Mouse (Mus musculus) spleen, postnatal 10 days (tissue): ENCODE measurements around the gene Haus6.
"Not testable (repeated sequence)": the region's sequence is repeated elsewhere in the genome, so short reads cannot be mapped to it uniquely, and the experiment has no call there.

Experiments
- DNase-seq, 2 experiments: peaks; one replicate each; pipeline ENCODE4 v3.0.0; 2021 to 2022; ENCODE audit warnings: low spot score in 2 of 2

Gene Haus6

GRCm38 (mm10) chr4:86611524-86612288 lies at the start of gene Haus6:
Gene Haus6 (minus strand): TSS chr4:86612055.
- peak; percentile 81 to 92 for DNase-seq

- DNase-seq = no peak
Observed at GRCm38 (mm10) chr4:86657176-86657575, 45.3 kb upstream of the Haus6 start.

DNA sequence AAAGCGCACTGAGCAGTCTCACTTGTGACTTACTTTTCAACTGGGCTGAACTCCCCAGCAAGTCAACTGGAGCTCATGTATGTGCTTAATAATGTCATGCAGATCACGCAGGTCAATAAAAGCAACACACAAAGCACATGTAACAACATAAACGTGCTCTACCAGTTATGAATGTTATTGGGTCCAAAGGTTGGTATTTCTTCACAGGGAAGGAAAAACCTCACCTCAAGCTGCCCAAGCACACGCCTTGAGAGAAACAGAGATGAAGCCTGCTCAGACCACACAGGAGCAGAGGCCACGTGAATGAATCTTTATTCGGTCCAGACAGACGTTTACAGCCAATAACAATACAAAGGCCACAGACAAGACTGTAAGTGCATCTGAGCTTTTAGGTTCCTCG lies 44.6 kb upstream of the Haus6 start:
- DNase-seq = not testable (repeated sequence)

GRCm38 (mm10) chr4:86651686-86652384 lies 40.0 kb upstream of the Haus6 start:
- no peak for DNase-seq

DNA sequence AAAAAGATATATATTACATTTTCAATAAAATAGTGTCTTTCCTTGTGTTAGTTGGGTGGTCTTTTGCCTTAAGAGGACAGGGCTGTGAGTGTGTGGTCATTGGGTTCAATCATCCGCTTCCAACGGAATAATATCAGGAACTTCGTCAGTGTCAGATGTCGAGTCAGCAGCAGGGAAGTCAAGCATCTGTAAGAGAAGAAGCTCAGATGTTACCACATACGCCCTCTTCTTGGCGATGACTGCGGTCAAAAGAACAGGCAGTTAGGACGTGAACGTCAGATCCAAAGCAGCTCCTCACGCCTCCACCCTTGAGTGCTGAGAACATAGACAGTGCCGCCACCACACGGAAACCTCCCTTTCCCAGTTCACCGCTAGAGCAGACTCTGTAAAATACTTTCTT lies 36.5 kb upstream of the Haus6 start:
- DNase-seq = not testable (repeated sequence)

- not testable (repeated sequence) for DNase-seq
Observed at GRCm38 (mm10) chr4:86637561-86637960, 25.7 kb upstream of the Haus6 start.

DNA sequence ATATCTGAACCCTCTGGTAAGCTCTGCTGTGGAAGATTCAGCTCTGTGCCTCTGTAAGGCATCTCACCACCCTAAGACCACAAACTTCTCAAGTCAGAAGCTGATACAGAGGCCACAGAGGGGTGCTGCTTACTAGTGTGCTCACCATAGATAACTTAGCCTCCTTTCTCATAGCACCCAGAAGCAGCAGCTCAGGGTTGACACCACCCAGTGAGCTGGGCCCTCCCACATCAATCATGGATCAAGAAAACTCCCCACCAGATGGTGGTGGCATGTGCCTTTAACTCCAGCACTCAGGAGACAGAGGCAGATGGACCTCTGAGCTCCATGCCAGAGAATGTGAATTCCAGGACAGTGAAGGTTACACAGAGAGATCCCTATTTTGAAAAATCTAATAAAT lies 23.0 kb upstream of the Haus6 start:
- DNase-seq = not testable (repeated sequence)

DNA sequence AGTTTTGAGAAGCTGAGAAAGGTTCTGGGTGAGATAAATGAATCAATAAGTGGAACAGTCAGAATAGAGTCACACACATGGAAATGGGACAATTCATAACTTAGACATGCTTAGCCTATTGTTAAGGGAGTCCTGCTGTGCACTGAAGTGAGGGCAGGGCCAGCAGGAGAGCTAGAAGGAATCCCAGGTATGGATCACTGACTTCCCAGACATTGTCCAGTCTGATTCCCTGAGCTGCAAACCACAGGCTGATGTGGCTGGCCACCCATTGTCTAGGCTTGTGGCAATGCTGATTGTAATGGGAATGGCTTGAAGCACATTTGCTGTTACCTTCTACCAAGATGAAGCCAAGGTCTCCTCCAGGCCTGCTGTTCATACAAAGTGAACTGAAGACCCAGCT lies 22.5 kb upstream of the Haus6 start:
- DNase-seq = not testable (repeated sequence)

DNA sequence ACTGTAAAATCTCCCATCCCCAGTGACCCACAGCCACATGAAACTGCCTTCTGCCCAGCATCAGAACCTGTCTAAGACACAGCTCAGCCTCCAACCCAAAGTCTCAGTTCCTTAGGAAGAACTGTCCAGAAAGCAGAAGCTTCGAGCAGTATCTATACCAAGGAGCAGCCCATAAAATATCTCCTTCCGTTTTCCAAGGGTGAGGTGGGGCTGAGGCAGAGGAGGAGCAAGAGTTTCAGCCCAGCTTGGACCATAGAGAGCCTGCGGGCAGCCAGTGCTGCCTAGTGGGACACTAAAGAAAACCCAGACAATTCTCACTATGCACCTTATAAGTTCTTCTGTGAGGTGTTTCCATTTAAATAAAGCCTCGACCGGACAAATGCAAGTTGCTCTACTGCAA lies 20.7 kb upstream of the Haus6 start:
- not testable (repeated sequence) for DNase-seq

DNA sequence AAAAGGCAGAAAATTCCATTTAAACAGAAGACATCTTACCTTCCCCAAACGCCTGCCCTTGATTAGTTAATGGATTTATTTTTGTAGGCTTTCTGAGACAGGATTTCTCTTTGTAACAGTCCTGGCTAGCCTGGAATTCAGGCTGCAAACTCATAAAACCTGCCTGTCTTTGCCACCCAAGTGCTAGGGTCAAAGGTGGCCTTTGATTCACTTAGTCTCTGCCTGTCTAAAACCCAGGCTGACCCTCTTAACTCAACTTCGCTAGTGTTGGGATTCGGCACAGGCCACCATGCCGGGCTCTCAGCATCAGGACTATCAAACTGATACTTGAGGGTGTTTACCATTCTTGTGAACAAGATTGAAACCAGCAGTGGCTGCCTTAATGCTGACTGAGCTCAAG lies 20.0 kb upstream of the Haus6 start:
- no peak for DNase-seq

DNA sequence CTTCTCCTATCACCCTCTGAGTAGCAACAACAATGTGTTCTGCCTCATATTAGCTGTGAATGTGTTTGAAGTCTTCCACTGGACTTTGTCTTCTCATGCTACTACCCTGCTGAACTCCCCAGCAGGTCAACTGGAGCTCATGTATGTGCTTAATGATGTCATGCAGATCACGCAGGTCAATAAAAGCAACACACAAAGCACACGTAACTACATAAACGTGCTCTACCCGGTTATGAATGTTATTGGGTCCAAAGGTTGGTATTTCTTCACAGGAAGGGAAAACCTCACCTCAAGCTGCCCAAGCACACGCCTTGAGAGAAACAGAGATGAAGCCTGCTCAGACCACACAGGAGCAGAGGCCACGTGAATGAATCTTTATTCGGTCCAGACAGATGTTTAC lies 14.6 kb upstream of the Haus6 start:
- not testable (repeated sequence) for DNase-seq

GRCm38 (mm10) chr4:86625463-86625862 lies 13.6 kb upstream of the Haus6 start:
- DNase-seq = no peak

DNA sequence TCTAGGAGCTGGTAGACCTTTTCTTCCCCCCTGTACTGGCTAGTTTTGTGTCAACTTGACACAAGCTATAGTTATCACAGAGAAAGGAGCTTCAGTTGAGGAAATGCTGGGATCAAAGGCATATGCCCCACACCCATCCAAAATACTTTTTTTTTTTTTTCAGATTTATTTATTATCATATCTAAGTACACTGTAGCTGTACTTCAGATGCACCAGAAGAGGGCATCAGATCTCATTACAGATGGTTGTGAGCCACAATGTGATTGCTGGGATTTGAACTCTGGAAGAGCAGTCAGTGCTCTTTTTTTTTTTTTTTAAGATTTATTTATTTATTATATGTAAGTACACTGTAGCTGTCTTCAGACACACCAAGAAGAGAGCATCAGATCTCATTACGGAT lies 10.7 kb upstream of the Haus6 start:
- not testable (repeated sequence) for DNase-seq

DNA sequence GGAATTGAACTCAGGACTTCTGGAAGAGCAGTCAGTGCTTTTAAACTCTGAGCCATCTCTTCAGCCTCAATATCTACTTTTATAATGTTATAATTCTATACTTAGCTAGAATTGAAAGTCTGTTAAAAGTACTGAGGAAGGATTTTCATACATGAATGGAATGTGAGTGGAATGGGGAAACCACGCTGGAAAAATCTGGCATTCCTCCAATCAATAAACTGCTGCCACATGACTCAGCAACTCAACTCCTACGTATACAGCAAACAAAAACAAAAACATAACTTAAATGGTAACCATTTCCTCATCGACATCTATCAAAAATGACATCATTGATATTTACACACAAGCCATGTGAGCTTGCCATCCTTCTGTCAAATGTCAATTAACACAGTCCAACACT lies 10.3 kb upstream of the Haus6 start:
- no peak for DNase-seq

DNA sequence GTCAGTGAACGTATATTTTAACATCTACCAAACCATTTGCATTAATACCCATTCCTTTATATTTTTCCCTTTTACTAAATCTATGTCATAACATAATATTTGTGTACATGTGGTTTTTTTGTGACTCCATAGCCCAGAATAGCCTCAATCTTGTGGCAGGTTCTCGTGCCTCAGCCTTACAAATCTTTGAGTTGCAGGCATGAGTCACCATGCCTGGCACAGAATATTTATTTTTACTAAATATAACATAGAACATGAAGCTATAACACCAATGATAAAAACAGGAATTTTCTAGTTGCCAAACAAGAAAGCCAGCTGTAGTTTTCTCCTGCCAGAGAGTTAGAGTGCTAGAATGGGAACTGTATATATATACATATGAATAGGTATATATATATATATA lies 8.7 kb upstream of the Haus6 start:
- DNase-seq = no peak

GRCm38 (mm10) chr4:86612289-86612620 lies 400 bp upstream of the Haus6 start:
- no peak for DNase-seq

DNA sequence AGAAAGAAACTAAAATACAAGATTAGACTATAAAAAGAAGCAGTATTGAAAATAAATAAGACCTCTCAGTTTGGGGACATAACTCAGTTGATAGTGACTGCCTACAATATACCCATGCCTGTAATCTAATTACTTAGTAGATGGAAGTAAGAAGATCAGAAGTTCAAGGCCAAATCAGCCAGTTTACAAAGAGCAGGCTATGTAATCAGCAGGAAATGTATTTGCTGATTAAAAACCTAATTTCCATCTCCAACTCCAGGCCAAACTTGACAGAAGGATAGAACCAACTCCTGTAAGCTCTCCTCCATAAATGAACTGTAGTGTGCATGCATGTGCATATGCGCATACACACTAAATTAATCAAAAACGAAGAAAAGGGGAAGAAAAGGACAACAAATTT lies 20.6 kb downstream of the Haus6 start:
- no peak for DNase-seq

GRCm38 (mm10) chr4:86588236-86588635 lies 23.6 kb downstream of the Haus6 start:
- peak in 1 of 2 experiments; percentile 49 for DNase-seq

DNA sequence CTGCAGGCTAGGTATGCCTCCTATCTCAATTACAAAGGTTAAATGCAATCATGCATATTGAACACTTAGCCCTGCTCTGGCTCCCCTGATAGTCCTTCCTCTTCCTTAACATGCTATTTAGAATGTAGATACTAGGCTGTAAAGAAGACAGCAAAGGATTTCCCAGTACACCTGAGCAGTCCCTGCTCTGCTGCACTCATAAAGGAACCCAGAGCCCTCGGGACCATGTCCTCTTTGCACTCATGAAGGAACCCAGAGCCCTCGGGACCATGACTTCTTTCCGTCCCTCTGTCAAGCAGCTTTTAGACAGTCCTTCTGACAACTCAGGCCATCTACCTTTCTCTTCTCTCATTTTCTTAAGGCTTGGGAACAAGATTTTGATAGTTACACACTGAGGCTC lies 31.3 kb downstream of the Haus6 start:
- DNase-seq = no peak

DNA sequence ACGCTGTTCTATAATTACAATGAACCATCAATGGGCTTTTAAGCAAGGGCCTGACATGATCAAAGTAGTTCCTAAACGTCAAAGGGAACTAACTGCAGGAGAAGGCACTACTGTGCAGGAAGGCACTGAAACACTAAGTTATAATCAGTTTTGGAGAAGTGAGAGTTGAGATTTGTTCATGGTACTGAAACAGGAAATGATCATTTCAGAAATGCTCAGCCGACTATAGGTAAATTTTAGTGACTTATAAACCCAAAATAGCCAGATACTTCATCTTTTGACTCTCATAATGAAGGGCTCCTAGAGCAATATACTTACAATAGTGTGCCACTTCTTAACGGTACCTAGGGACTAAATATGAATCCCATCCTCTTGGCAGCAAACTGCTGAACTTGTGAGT lies 31.8 kb downstream of the Haus6 start:
- no peak for DNase-seq

DNA sequence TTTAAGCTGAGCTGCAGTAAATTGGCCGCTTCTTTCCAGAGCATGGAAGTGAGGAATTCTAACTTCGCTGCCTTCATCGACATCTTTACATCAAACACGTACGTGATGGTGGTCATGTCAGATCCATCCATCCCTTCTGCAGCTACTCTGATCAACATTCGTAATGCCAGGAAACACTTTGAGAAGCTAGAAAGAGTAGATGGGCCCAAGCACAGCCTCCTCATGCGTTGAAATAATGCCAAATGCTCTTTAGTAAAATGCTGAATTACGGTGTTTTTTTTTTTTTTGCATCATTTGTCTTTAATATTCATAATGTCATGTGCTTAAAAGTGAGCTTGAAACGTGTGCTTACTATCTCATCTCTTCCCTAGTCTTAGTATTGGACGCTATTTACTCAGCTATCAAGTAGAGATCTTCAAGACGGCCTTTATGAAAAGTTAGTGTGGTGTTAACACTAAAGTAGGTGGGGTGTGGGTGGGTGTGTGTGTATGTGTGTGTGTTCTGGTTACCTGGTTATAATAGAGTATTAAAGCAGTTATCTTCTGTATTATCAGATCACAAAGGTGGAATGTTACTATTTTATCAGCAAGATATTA lies 35.1 kb downstream of the Haus6 start:
- no peak for DNase-seq

DNA sequence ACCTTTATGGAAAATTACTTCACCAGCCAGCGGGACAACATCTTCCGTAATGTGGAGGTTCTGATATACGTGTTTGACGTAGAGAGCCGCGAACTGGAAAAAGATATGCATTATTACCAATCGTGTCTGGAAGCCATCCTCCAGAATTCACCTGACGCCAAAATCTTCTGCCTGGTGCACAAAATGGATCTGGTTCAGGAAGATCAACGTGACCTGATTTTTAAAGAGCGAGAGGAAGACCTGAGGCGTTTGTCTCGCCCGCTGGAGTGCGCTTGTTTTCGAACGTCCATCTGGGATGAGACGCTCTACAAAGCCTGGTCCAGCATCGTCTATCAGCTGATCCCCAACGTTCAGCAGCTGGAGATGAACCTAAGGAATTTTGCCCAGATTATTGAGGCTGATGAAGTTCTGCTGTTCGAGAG lies 35.7 kb downstream of the Haus6 start:
- peak in 1 of 2 experiments; percentile 28 for DNase-seq
